Mouse (Mus musculus) stomach, postnatal 0 days (tissue): Measurements from ENCODE around the gene Ttll11. TPM values are rescaled to one million over a fixed set of nuclear protein-coding genes. Genes with fewer than 3 reads are reported as not detected.

Source experiments
- ATAC-seq: fragments of 200-750 bp; cut with Nextera tagmentation; 2 replicates; pipeline ENCODE4 v1.8.0; 2017; ENCODE audit not compliant: low FRiP score, low TSS enrichment
- DNase-seq: peaks from one replicate; pipeline ENCODE4 v3.0.0-alpha.2; 2016; ENCODE audit warnings: low spot score
- H3K27ac ChIP-seq: fragments of 300-500 bp; sonication (generic); replicated peaks from 2 replicates; pipeline ENCODE4 v1.5.1; 2014; ENCODE audit warnings: mild to moderate bottlenecking, control low read depth
- H3K27me3 ChIP-seq: fragments of 300-500 bp; sonication (generic); 2 replicates; pipeline ENCODE4 v1.6.1; 2014; ENCODE audit warnings: low read length; ENCODE audit not compliant: control insufficient read depth, insufficient read depth
- H3K36me3 ChIP-seq: fragments of 300-500 bp; sonication (generic); 2 replicates; pipeline ENCODE4 v1.6.1; 2014; ENCODE audit warnings: low read length, mixed read lengths; ENCODE audit not compliant: control insufficient read depth, insufficient read depth
- H3K4me1 ChIP-seq: fragments of 300-500 bp; sonication (generic); replicated peaks from 2 replicates; pipeline ENCODE4 v1.6.1; 2014; ENCODE audit warnings: antibody characterized with exemption; ENCODE audit not compliant: control insufficient read depth, insufficient read depth
- H3K4me2 ChIP-seq: fragments of 300-500 bp; sonication (generic); replicated peaks from 2 replicates; pipeline ENCODE4 v1.6.1; 2014; ENCODE audit warnings: low read depth, mild to moderate bottlenecking, control low read depth, moderate library complexity
- H3K4me3 ChIP-seq: fragments of 300-500 bp; sonication (generic); 2 replicates; pipeline ENCODE4 v1.5.1; 2014; ENCODE audit warnings: low read depth, low read length, control low read depth
- H3K9ac ChIP-seq: fragments of 300-500 bp; sonication (generic); 2 replicates; pipeline ENCODE4 v1.6.1; 2014; ENCODE audit warnings: mild to moderate bottlenecking, low read length, control low read depth, mixed read lengths
- H3K9me3 ChIP-seq: fragments of 300-500 bp; sonication (generic); 2 replicates; pipeline ENCODE4 v1.6.1; 2016; ENCODE audit warnings: low read length; ENCODE audit not compliant: control insufficient read depth
- CTCF ChIP-seq: IDR thresholded peaks from 2 replicates; pipeline ENCODE4 v1.5.1; 2016; ENCODE audit warnings: antibody characterized with exemption, low read depth, mild to moderate bottlenecking, moderate library complexity
- EP300 ChIP-seq: optimal IDR thresholded peaks from 2 replicates; pipeline ENCODE3; 2016; ENCODE audit warnings: antibody characterized with exemption
- WGBS: fragments of 180-500 bp; shearing (Covaris S2); extraction: QIAGEN DNeasy Blood & Tissue Kit; methylation state at CpG from one replicate; pipeline ENCODE4 v1.1.7; 2014; 5-methylcytosine and 5-hydroxymethylcytosine counted together
- polyA plus RNA-seq: library from polyadenylated mRNA; unstranded; fragments of >200 nt; fragmentation: Nextera tagmentation; extraction: Ambion mirVana; gene quantifications from 2 replicates; pipeline ENCODE4 v1.2.1, GENCODE M21; 2015

The Ttll11 gene
- polyA plus RNA-seq, 1 experiment from 2014 or later = 0.55 TPM

GRCm38 (mm10) chr2:35719230-35720005, 260.3 kb downstream of the Ttll11 start:
- no peak overlapping the region for H3K9ac ChIP-seq
- no peaks in the 10 kb centered on the region for H3K4me1 ChIP-seq
- WGBS = 84% methylated on average over 12 of the region's 12 CpGs
- H3K27ac ChIP-seq = no peak overlapping the region
- H3K4me3 ChIP-seq = no peak overlapping the region
- no peaks in the 10 kb centered on the region for H3K9me3 ChIP-seq
- H3K36me3 ChIP-seq = peaks cover 65% of the 10 kb centered on the region
- H3K4me2 ChIP-seq = no peak overlapping the region
- ATAC-seq (no peak), DNase-seq (no peak)
- TF ChIP-seq CTCF (no peak), EP300 (no peak)
- no peaks in the 10 kb centered on the region for H3K27me3 ChIP-seq

- Histone ChIP-seq H3K9me3 (no peaks in the 10 kb centered on the region), H3K4me1 (no peaks in the 10 kb centered on the region), H3K27me3 (no peaks in the 10 kb centered on the region), H3K36me3 (peaks cover 67% of the 10 kb centered on the region), H3K9ac (no peak overlapping the region), H3K4me3 (no peak overlapping the region), H3K4me2 (no peak overlapping the region), H3K27ac (no peak overlapping the region)
- DNase-seq (no peak), ATAC-seq (no peak)
- no peak for TF ChIP-seq CTCF
- 91% methylated on average over 9 of the region's 9 CpGs for WGBS
These were observed 261.1 kb downstream of the Ttll11 start for GRCm38 (mm10) chr2:35718662-35719061.

- no peaks in the 10 kb centered on the region for H3K9me3 ChIP-seq
- H3K36me3 ChIP-seq = peaks cover 65% of the 10 kb centered on the region
- H3K4me3 ChIP-seq = no peak overlapping the region
- H3K4me2 ChIP-seq = no peak overlapping the region
- no peak for TF ChIP-seq EP300
- TF ChIP-seq CTCF = no peak
- H3K27ac ChIP-seq = no peak overlapping the region
- no peaks in the 10 kb centered on the region for H3K27me3 ChIP-seq
- 82% methylated on average over 5 of the region's 5 CpGs for WGBS
- H3K4me1 ChIP-seq = no peaks in the 10 kb centered on the region
- DNase-seq (no peak), ATAC-seq (no peak)
- no peak overlapping the region for H3K9ac ChIP-seq
These were observed 261.7 kb downstream of the Ttll11 start for GRCm38 (mm10) chr2:35718003-35718500.

- Histone ChIP-seq H3K27ac (no peak overlapping the region), H3K36me3 (peaks cover 58% of the 10 kb centered on the region), H3K4me2 (no peak overlapping the region), H3K9me3 (no peaks in the 10 kb centered on the region), H3K27me3 (no peaks in the 10 kb centered on the region), H3K9ac (no peak overlapping the region), H3K4me3 (no peak overlapping the region), H3K4me1 (no peaks in the 10 kb centered on the region)
- 45% methylated on average over 1 of the region's 1 CpGs for WGBS
- TF ChIP-seq CTCF (no peak), EP300 (no peak)
- no peak for DNase-seq
- no peak for ATAC-seq
These were observed 263.5 kb downstream of the Ttll11 start for GRCm38 (mm10) chr2:35716175-35716574.

- Histone ChIP-seq H3K4me1 (no peaks in the 10 kb centered on the region), H3K4me3 (no peak overlapping the region), H3K27ac (no peak overlapping the region), H3K36me3 (peaks cover 56% of the 10 kb centered on the region), H3K9ac (no peak overlapping the region), H3K4me2 (no peak overlapping the region), H3K27me3 (no peaks in the 10 kb centered on the region), H3K9me3 (no peaks in the 10 kb centered on the region)
- 82% methylated on average over 3 of the region's 3 CpGs for WGBS
- ATAC-seq (no peak), DNase-seq (no peak)
- TF ChIP-seq EP300 = no peak
- no peak for TF ChIP-seq CTCF
These were observed 264.2 kb downstream of the Ttll11 start for GRCm38 (mm10) chr2:35715485-35715884.

- no peak for TF ChIP-seq EP300
- no peak for TF ChIP-seq CTCF
- H3K9me3 ChIP-seq = no peaks in the 10 kb centered on the region
- no peak overlapping the region for H3K9ac ChIP-seq
- WGBS = 34% methylated on average over 8 of the region's 8 CpGs
- no peak for DNase-seq
- no peaks in the 10 kb centered on the region for H3K4me1 ChIP-seq
- H3K4me2 ChIP-seq = no peak overlapping the region
- H3K4me3 ChIP-seq = no peak overlapping the region
- peak; percentile 30; the same call in 1 of the 2 replicates for ATAC-seq
- H3K27me3 ChIP-seq = no peaks in the 10 kb centered on the region
- peaks cover 56% of the 10 kb centered on the region for H3K36me3 ChIP-seq
- no peak overlapping the region for H3K27ac ChIP-seq
These were observed 265.0 kb downstream of the Ttll11 start for GRCm38 (mm10) chr2:35714742-35715167.
